Mouse (Mus musculus) cerebellum, postnatal 4 days (tissue): ENCODE measurements around the gene R3hdm4.

Source experiments
- DNase-seq, 2 experiments: peaks; one replicate each; pipeline ENCODE4 v3.0.0; 2022; ENCODE audit warnings: low spot score in 2 of 2, mixed read lengths in 1 of 2

The R3hdm4 gene

DNA sequence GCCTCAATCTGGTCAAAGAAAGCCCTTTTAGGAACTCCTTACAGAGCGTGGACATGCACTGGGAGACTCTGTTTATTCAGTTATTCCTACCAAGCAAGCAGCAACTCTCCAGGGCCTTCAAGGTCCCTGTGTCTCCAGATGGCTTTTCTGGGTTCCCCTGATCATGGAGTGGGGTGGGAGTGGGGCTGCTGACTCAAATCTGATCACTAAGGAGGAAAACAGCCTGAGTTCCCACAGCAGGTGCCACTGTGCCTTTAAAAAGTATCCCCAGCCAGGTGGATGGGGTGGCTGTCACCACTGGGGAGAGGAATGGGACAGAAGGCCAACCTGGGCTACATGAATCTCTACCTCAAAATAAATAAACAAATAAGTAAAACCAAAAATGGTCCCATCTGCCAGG lies 22.0 kb upstream of the R3hdm4 start:
- DNase-seq = no peak

DNA sequence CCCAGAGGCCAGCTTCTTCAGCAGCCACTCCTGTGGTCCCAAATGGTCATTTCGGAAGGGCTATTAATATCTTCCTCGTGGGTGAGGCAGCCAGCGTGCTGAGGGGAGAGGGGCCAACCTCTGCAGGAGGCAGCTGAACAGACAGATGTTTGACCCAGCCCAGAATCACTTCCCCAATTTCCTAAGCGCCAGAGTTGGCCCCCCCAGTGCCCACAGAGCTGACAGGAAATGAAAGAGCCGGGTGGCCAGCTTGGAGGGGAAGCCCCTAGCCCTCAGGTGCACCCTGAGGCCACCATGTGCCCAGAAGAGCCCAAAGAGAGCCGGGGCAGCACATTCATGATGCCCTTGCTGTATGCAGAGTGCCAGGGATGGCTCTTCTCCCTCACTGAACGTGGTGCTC lies 19.7 kb upstream of the R3hdm4 start:
- no peak for DNase-seq

- DNase-seq = no peak
Measured at GRCm38 (mm10) chr10:79937775-79938526, 16.9 kb upstream of the R3hdm4 start.

- peak in 1 of 2 experiments; percentile 69 for DNase-seq
Measured at GRCm38 (mm10) chr10:79936911-79937441, 16.0 kb upstream of the R3hdm4 start.

GRCm38 (mm10) chr10:79936284-79936910 lies 15.4 kb upstream of the R3hdm4 start:
- DNase-seq = no peak

GRCm38 (mm10) chr10:79934794-79935569 lies 14.0 kb upstream of the R3hdm4 start:
- DNase-seq = no peak

GRCm38 (mm10) chr10:79934272-79934721 lies 13.3 kb upstream of the R3hdm4 start:
- peak; percentile 67 to 92 for DNase-seq

- DNase-seq = no peak
Measured at GRCm38 (mm10) chr10:79933861-79934260, 12.9 kb upstream of the R3hdm4 start.

GRCm38 (mm10) chr10:79933145-79933679 lies 12.2 kb upstream of the R3hdm4 start:
- DNase-seq = no peak

DNA sequence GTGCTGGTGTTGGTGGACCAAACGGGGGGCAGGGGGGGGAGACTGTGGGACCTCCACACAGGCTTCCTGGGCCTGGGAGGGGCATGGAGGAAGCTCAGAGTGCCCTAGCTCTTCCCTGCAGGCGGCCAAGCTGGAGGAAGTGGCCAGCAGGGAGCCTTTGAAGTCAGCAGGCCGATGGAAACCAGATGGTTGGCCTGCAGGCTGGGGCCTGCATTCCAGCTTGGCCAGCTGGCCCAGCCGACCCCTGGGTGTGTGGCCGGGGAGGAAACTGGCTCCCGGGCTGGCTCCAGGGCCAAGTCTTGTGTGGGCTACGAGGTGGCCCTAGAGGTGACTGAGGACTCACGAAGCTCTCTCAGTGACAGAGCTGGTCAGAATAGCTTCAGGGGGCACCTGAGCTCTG lies 11.7 kb upstream of the R3hdm4 start:
- DNase-seq = peak in 1 of 2 experiments; percentile 70

GRCm38 (mm10) chr10:79931797-79932196 lies 10.8 kb upstream of the R3hdm4 start:
- no peak for DNase-seq

GRCm38 (mm10) chr10:79930826-79931186 lies 9.8 kb upstream of the R3hdm4 start:
- DNase-seq = no peak

DNA sequence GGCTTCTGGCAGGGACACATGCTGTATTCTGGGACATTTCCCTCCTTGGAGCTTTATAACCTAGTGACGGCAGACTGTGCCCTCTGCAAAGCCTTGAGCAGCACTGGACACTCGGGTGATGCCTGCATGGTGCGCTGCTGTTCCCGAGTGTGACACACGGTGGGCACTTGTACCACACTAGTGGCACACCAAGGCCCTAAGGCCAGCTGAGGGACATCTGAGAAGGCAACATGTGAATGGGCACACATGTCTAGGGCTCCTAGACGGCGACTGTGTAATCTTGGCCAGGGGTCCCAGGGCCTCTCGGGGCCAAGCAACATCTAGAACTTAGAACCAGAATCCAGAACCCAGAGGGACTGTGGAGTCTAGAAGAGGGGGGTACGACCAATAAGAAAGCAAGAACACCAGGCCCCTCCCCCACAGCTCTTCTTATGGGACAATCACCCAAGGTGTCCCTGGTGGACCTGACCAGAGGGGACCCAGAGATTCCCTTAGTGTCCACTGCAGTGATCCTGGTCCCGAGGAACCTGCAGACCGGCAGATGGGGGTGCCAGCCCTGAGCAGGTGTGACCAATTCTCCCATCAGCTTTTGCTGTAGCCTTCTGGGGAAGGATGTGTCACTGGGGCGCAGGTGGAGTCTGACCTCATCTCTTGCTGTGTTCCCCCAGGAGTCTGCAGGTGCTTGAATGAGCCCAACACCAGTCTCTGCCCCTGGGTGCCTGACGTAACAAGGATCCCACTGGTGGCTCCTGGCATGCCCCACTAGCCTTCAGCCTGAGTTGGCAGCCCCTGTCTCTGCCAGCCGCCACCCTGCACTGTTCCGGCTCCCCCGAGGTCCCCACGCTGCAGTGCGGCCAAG lies 9.2 kb upstream of the R3hdm4 start:
- DNase-seq = no peak

- DNase-seq = no peak
Measured at GRCm38 (mm10) chr10:79928907-79929701, 8.1 kb upstream of the R3hdm4 start.

GRCm38 (mm10) chr10:79928030-79928694 lies 7.2 kb upstream of the R3hdm4 start:
- no peak for DNase-seq

DNA sequence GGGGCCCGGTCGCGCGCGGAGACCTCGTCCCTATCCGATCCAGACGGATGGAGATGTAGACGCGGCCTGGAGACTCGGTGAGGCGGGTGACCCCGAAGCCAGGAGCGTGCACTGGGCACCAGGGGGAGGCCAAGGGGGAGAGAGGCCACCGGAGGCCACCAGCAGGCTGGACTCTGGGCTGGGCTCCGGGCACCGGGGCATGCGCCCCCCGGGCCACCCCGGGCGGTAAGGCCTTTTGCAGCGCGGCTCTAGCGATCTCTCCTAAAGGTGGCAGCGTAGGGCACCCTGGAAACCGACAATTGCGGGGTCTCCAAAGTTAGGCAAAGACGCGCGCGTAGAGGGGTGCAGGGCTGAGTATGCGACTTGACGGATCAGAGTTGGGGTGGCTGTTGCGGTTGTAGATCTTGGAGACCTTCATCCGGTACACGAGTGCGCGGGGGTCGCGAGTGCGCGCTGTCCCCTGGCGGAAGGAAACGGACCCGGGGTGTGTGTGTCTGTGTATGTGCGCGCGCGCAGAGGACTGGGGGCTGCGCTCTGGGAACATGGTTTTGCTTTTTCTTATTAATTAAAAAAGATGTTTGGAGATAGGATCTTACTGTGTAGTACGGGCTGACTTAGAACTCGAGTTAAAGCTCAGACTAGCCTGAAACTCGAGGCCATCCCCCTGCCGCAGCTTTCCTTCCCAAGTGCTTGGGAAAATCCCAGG lies 6.5 kb upstream of the R3hdm4 start:
- DNase-seq = peak in 1 of 2 experiments; percentile 46

DNA sequence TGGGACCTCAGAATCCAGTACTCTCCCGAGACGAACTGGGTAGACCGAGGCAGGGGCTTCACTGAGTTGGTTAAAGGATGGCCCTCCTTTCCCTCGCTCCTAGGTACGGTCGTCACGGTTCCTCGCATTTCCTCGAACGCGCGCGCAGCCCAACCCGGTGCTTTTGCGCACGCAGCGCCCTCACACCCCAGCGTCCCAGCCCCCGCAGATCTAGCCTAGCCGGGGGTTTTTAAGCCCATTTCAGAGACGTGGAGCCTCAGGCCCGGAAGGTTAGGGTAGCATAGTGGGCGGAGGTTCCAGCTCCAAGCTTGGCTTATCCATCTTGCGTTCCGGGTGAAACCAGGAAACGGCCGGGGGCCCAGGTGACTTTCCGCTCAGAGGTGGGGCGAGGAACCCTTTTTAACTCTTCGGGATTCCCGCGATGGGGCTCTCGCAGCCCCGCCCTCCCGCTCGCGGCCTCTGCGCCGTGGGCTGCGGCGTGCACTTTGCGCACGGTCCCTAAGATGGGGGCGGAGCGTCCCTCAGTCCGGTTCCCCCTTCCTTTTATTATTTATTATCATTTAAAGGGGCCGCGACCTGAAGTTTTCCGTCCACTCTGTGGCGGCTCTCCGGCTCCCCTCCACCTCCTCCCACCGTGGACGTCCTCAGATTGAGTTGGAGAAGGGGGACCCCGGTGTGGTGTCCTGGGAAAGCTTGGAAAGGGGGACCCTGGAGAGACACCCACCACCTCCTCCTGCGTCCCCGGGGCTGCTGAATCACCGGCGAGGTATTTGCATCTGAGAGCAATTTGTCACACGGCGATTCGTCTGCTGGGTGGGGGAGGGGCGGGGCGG lies 5.7 kb upstream of the R3hdm4 start, which contains the start of gene Arid3a:
Gene Arid3a (plus strand): TSS at position 553 of the 833 bp plus-strand sequence.
- DNase-seq = peak; percentile 69 to 83
